ENCODE assay signal across 1 mouse cellular context in the genomic region with DNA sequence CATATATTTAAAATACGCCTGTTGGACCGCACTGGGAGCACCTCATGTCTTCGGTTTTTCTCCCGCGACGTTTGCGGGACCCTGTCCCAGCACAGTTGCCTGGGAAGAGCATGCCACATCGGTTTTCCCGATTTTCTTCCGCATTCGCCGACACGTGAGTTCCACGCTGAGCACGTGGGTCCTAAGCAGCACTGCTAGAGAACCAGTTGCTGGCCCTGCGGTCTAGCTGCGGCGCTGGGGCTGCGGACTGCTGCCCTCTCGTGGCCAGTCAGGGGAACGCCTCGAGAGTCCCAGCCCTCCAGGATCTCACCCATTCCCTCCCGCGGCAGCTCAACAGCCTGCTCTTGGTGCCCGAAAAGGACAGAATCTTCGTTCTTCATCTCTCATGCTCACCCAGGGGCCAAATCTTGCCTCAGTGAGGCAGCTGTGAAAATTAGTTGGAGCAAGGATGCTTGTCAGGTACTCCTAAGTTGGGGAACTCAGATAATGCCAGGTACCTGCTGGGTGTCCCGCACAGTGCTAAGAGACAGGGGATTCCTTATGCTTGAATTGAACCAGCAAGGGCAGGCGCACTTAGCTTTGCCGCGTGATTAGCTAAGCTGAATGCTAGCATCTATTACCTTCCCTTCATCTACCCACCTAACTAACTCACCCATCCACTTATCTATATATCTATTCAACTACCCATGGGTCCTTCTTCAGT.
A peak's percentile ranks its signal among the peaks of the same experiment; 100 is the strongest.
TF ChIP-seq lines count a peak whose summit lies in the region.

No protein-coding gene starts in this region.

TF ChIP-seq in myocyte, 11 proteins besides CTCF, POLR2A, EP300 and RAD21 (continued from another document):
- TF ChIP-seq MYOD1 (IDR thresholded peaks at IDR 0.05; ENCODE audit: control insufficient read depth in 1 of 3, insufficient read length in 2 of 3, low read depth in 2 of 3) (peak in 2 of 3 experiments; percentile 50 to 75), E2F4 (IDR thresholded peaks at IDR 0.05; ENCODE audit: insufficient read depth) (no peak), REST (IDR thresholded peaks at IDR 0.05; ENCODE audit: insufficient read depth, insufficient read length) (no peak), POLR2AphosphoS2 (IDR thresholded peaks at IDR 0.05; ENCODE audit: insufficient read length, low read depth) (no peak), MAX (IDR thresholded peaks at IDR 0.05; ENCODE audit: low read depth) (peak; percentile 90)
